Mouse (Mus musculus) MEL (cell line): ENCODE results near the gene Bach2. TPM values are rescaled to one million over a fixed set of nuclear protein-coding genes. Genes with fewer than 3 reads are reported as not detected.

Experiments
- DNase-seq: peaks from one replicate; pipeline ENCODE4 v3.0.0; 2011; ENCODE audit warnings: low read depth, low spot score
- H3K27ac ChIP-seq: 2 replicates; pipeline ENCODE4 v1.5.1; 2012; ENCODE audit warnings: low read depth, mild to moderate bottlenecking, control low read depth, low read length, moderate library complexity; ENCODE audit not compliant: control insufficient read depth
- H3K27me3 ChIP-seq, 2 experiments: fragments of 150-350 bp in 1 of 2; sonication (generic) in 1 of 2; 2 replicates each; pipeline ENCODE4 v1.6.1; 2012; ENCODE audit warnings: low read length in 2 of 2, mild to moderate bottlenecking in 2 of 2, improper control_type of control experiment in 1 of 2, moderate library complexity in 1 of 2; ENCODE audit not compliant: insufficient read depth in 2 of 2, control insufficient read depth in 1 of 2
- H3K36me3 ChIP-seq, 2 experiments: 2 replicates each; pipeline ENCODE4 v1.6.1; 2012 to 2014; ENCODE audit warnings: low read length in 2 of 2, improper control_type of control experiment in 1 of 2, inconsistent platforms in 1 of 2, mild to moderate bottlenecking in 1 of 2; ENCODE audit not compliant: insufficient read depth in 2 of 2, control insufficient read depth in 1 of 2
- H3K4me1 ChIP-seq, 2 experiments: fragments of 150-350 bp in 1 of 2; sonication (generic) in 1 of 2; 2 replicates each; pipeline ENCODE4 v1.6.1; 2012; ENCODE audit warnings: low read length in 2 of 2, improper control_type of control experiment in 1 of 2, mild to moderate bottlenecking in 1 of 2; ENCODE audit not compliant: insufficient read depth in 2 of 2, control insufficient read depth in 1 of 2
- H3K4me3 ChIP-seq, 2 experiments: fragments of 150-350 bp in 1 of 2; sonication (generic) in 1 of 2; 2 replicates each; pipeline ENCODE4 v1.5.1; 2012; ENCODE audit warnings: low read depth in 2 of 2, low read length in 2 of 2, mild to moderate bottlenecking in 2 of 2, moderate library complexity in 2 of 2, control low read depth in 1 of 2, improper control_type of control experiment in 1 of 2; ENCODE audit not compliant: control insufficient read depth in 1 of 2, insufficient read depth in 1 of 2
- H3K79me2 ChIP-seq: 2 replicates; pipeline ENCODE4 v1.6.1; 2012; ENCODE audit warnings: mild to moderate bottlenecking, low read length, moderate library complexity; ENCODE audit not compliant: control insufficient read depth, poor library complexity, insufficient read depth
- H3K9ac ChIP-seq: 2 replicates; pipeline ENCODE4 v1.6.1; 2012; ENCODE audit warnings: low read depth, mild to moderate bottlenecking, control low read depth, low read length, moderate library complexity; ENCODE audit not compliant: control insufficient read depth, poor library complexity, severe bottlenecking
- H3K9me3 ChIP-seq: fragments of 150-350 bp; sonication (generic); replicated peaks from 2 replicates; pipeline ENCODE4 v1.6.1; 2012; ENCODE audit warnings: mild to moderate bottlenecking, low read length, improper control_type of control experiment, moderate library complexity; ENCODE audit not compliant: insufficient read depth
- BHLHE40 ChIP-seq: IDR thresholded peaks from 2 replicates; pipeline ENCODE4 v1.6.1; 2012; ENCODE audit warnings: low read depth, mild to moderate bottlenecking, inconsistent platforms, low read length, improper control_type of control experiment, borderline replicate concordance
- CHD1 ChIP-seq: IDR thresholded peaks from 2 replicates; pipeline ENCODE4 v1.6.1; 2012; ENCODE audit warnings: low read depth, mild to moderate bottlenecking, inconsistent platforms, low read length, improper control_type of control experiment
- CHD2 ChIP-seq: IDR thresholded peaks from 2 replicates; pipeline ENCODE4 v1.6.1; 2011; ENCODE audit warnings: low read length, improper control_type of control experiment
- CTCF ChIP-seq, 3 experiments: IDR thresholded peaks in 2 of 3; conservative IDR thresholded peaks in 1 of 3; 2 replicates each; pipeline ENCODE4 v1.5.1; 2011 to 2012; ENCODE audit warnings: low read length in 3 of 3, low read depth in 2 of 3, mild to moderate bottlenecking in 2 of 3, improper control_type of control experiment in 1 of 3, inconsistent platforms in 1 of 3, mixed read lengths in 1 of 3, moderate library complexity in 1 of 3; ENCODE audit not compliant: control insufficient read depth in 1 of 3, insufficient read depth in 1 of 3, poor library complexity in 1 of 3, severe bottlenecking in 1 of 3
- E2F4 ChIP-seq: IDR thresholded peaks from 2 replicates; pipeline ENCODE4 v1.6.1; 2011; ENCODE audit warnings: low read depth, low read length, improper control_type of control experiment, borderline replicate concordance
- ETS1 ChIP-seq: IDR thresholded peaks from 2 replicates; pipeline ENCODE4 v1.6.1; 2012; ENCODE audit warnings: low read depth, mild to moderate bottlenecking, inconsistent platforms, low read length, improper control_type of control experiment, moderate library complexity
- GABPA ChIP-seq: IDR thresholded peaks from 2 replicates; pipeline ENCODE4 v1.6.1; 2012; ENCODE audit warnings: low read depth, mild to moderate bottlenecking, inconsistent platforms, low read length, improper control_type of control experiment, moderate library complexity
- HCFC1 ChIP-seq: IDR thresholded peaks from 2 replicates; pipeline ENCODE4 v1.6.1; 2012; ENCODE audit warnings: low read depth, mild to moderate bottlenecking, inconsistent platforms, low read length, improper control_type of control experiment, moderate library complexity
- JUND ChIP-seq: IDR thresholded peaks from 2 replicates; pipeline ENCODE4 v1.6.1; 2011; ENCODE audit warnings: low read depth, mild to moderate bottlenecking, improper control_type of control experiment, low read length
- KAT2A ChIP-seq: conservative IDR thresholded peaks from 2 replicates; pipeline ENCODE4 v1.6.1; 2012; ENCODE audit warnings: low read depth, low read length, improper control_type of control experiment, inconsistent platforms
- MAFK ChIP-seq: IDR thresholded peaks from 2 replicates; pipeline ENCODE4 v1.6.1; 2011; ENCODE audit warnings: low read depth, mild to moderate bottlenecking, low read length, improper control_type of control experiment, borderline replicate concordance
- MEF2A ChIP-seq: IDR thresholded peaks from 2 replicates; pipeline ENCODE4 v1.6.1; 2014; ENCODE audit warnings: low read depth, mild to moderate bottlenecking, inconsistent platforms, low read length, improper control_type of control experiment; ENCODE audit not compliant: poor library complexity, insufficient replicate concordance, severe bottlenecking; ENCODE audit errors: extremely low read depth
- MXI1 ChIP-seq: IDR thresholded peaks from 2 replicates; pipeline ENCODE4 v1.6.1; 2011; ENCODE audit warnings: mild to moderate bottlenecking, low read depth, low read length, improper control_type of control experiment
- MYC ChIP-seq: IDR thresholded peaks from 2 replicates; pipeline ENCODE4 v1.6.1; 2011; ENCODE audit warnings: low read depth, mild to moderate bottlenecking, low read length, improper control_type of control experiment, moderate library complexity
- NRF1 ChIP-seq: IDR thresholded peaks from 2 replicates; pipeline ENCODE4 v1.6.1; 2014; ENCODE audit warnings: low read depth, mild to moderate bottlenecking, inconsistent platforms, low read length, improper control_type of control experiment, moderate library complexity; ENCODE audit not compliant: poor library complexity, insufficient read depth, severe bottlenecking
- POLR2A ChIP-seq, 2 experiments: IDR thresholded peaks; 2 replicates each; pipeline ENCODE4 v1.6.1; 2011 to 2012; ENCODE audit warnings: low read length in 2 of 2, mild to moderate bottlenecking in 2 of 2, control low read depth in 1 of 2, improper control_type of control experiment in 1 of 2, low read depth in 1 of 2, moderate library complexity in 1 of 2; ENCODE audit not compliant: control insufficient read depth in 1 of 2, insufficient read depth in 1 of 2, poor library complexity in 1 of 2
- POLR2AphosphoS2 ChIP-seq: IDR thresholded peaks from 2 replicates; pipeline ENCODE4 v1.6.1; 2011; ENCODE audit warnings: low read length, improper control_type of control experiment
- RAD21 ChIP-seq: IDR thresholded peaks from 2 replicates; pipeline ENCODE4 v1.6.1; 2011; ENCODE audit warnings: mild to moderate bottlenecking, low read depth, low read length, improper control_type of control experiment
- SIN3A ChIP-seq: IDR thresholded peaks from 2 replicates; pipeline ENCODE4 v1.6.1; 2012; ENCODE audit warnings: low read length, improper control_type of control experiment, inconsistent platforms
- TAL1 ChIP-seq: IDR thresholded peaks from 2 replicates; pipeline ENCODE4 v1.6.1; 2012; ENCODE audit warnings: mild to moderate bottlenecking, inconsistent platforms, low read length, moderate library complexity, mixed read lengths
- TBP ChIP-seq: IDR thresholded peaks from 2 replicates; pipeline ENCODE4 v1.8.0; 2011; ENCODE audit warnings: low read depth, low read length, improper control_type of control experiment
- TCF12 ChIP-seq: IDR thresholded peaks from 2 replicates; pipeline ENCODE4 v1.6.1; 2014; ENCODE audit warnings: low read depth, mild to moderate bottlenecking, inconsistent platforms, low read length, improper control_type of control experiment, moderate library complexity
- UBTF ChIP-seq: IDR thresholded peaks from 2 replicates; pipeline ENCODE4 v1.6.1; 2012; ENCODE audit warnings: low read depth, mild to moderate bottlenecking, inconsistent platforms, low read length, improper control_type of control experiment, moderate library complexity, borderline replicate concordance; ENCODE audit not compliant: insufficient read depth
- ZC3H11A ChIP-seq: IDR thresholded peaks from 2 replicates; pipeline ENCODE4 v1.6.1; 2012; ENCODE audit warnings: low read depth, mild to moderate bottlenecking, inconsistent platforms, low read length, improper control_type of control experiment
- ZKSCAN1 ChIP-seq: IDR thresholded peaks from 2 replicates; pipeline ENCODE4 v1.6.1; 2012; ENCODE audit warnings: low read depth, mild to moderate bottlenecking, inconsistent platforms, low read length, improper control_type of control experiment, moderate library complexity
- ZMIZ1 ChIP-seq: IDR thresholded peaks from 2 replicates; pipeline ENCODE4 v1.6.1; 2012; ENCODE audit warnings: low read depth, mild to moderate bottlenecking, inconsistent platforms, low read length, improper control_type of control experiment, moderate library complexity
- ZNF384 ChIP-seq: IDR thresholded peaks from 2 replicates; pipeline ENCODE4 v1.6.1; 2012; ENCODE audit warnings: low read depth, mild to moderate bottlenecking, inconsistent platforms, low read length, improper control_type of control experiment
- polyA plus RNA-seq, 2 experiments: library from polyadenylated mRNA; stranded (reverse) in 1 of 2; unstranded in 1 of 2; fragments of >175 nt in 1 of 2; fragments of >200 nt in 1 of 2; gene quantifications; 2 replicates each; pipeline versions ENCODE4 v1.2.1 to v1.2.4; 2012; ENCODE audit warnings: low replicate concordance in 2 of 2, low read depth in 1 of 2; ENCODE audit not compliant: insufficient read length in 2 of 2, insufficient read depth in 1 of 2, missing spikeins in 1 of 2
- total RNA-seq: library from RNA; depleted of rRNA; stranded (reverse); fragments of 300-350 nt; gene quantifications from 2 replicates; pipeline ENCODE4 v1.2.3, GENCODE M21; 2012

Gene Bach2
- total and polyA plus RNA-seq, 3 experiments: 0.04 TPM; not detected in 2

DNA sequence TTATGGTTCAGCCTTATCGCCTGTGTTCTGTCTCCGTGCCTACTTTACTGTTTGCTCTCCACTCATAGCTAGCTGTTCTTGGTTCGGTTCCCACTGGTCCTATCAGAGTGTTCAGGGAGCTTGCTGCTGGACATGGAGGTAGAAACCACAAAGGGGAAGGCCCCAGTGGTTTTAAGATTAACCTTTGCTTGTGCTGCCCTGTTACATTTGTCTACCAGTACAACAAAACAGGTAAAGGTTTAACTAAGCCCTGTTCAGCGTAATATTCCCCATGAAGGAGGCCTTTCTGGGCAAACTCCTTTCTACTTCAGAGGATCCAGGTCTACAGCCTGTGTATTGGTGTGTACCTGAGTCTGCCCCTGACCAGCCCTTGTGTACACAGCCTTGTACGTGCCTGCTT lies 164.9 kb downstream of the Bach2 start:
- H3K27ac ChIP-seq: no peak overlapping the region
- no peak overlapping the region for H3K4me3 ChIP-seq
- no peaks in the 10 kb centered on the region for H3K9me3 ChIP-seq
- H3K4me1 ChIP-seq: no peaks in the 10 kb centered on the region
- no peak for DNase-seq
- TF ChIP-seq CHD1 (no peak), ZNF384 (no peak), KAT2A (no peak), HCFC1 (no peak), JUND (no peak), CTCF (IDR thresholded peaks at IDR 0.05 in 2 of 3, conservative IDR thresholded peaks at IDR 0.05 in 1 of 3; ENCODE audit: control insufficient read depth in 1 of 3, insufficient read depth in 1 of 3, low read depth in 2 of 3, low read length in 3 of 3, poor library complexity in 1 of 3, severe bottlenecking in 1 of 3) (no peak), E2F4 (no peak), TBP (no peak), TCF12 (no peak), SIN3A (no peak), RAD21 (no peak), MAFK (no peak), ETS1 (no peak), BHLHE40 (no peak), ZMIZ1 (no peak), MXI1 (no peak)
- H3K27me3 ChIP-seq: no peaks in the 10 kb centered on the region
- H3K79me2 ChIP-seq: no peaks in the 10 kb centered on the region
- H3K36me3 ChIP-seq: no peaks in the 10 kb centered on the region
- H3K9ac ChIP-seq: no peak overlapping the region

DNA sequence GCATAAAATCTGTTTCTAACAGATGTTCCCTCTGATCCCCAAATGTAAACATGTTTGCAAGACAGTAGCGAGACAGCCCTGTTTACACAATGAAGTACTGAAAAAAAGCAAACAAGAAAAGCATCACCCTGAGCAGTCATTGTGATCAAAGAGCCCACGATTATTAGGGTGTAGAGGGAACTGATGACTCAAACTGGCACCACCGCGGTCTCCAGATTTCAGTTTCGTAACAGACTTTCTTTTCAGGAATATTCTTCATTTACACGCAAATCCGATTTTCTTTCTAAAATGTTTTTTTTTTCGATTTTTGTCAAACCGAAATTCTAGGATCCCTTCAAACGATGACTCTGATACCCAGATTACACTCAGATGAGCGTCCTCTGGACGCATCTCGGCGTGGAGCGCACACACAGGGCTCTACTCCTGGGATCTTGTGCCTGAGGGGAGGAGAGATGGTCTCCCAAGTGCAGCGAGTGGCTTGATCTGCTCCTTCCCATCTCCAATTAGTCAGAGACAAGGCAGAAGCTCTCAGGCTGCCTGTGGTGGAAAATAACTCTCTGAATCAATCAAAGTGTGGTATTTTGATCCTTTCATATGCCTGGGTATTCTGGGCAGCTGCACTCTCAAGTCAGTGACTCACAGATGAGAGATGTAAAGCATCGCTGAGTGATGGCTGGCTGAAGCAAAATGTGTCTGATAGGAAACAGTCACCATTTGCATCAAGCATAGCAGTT lies 166.7 kb downstream of the Bach2 start:
- no peaks in the 10 kb centered on the region for H3K9me3 ChIP-seq
- no peaks in the 10 kb centered on the region for H3K36me3 ChIP-seq
- H3K4me1 ChIP-seq: no peaks in the 10 kb centered on the region
- H3K4me3 ChIP-seq: no peak overlapping the region
- no peak for DNase-seq
- TF ChIP-seq HCFC1: no peak
- no peak for TF ChIP-seq SIN3A
- no peak for TF ChIP-seq TBP
- no peak for TF ChIP-seq MYC
- no peak for TF ChIP-seq POLR2AphosphoS2
- no peak for TF ChIP-seq MXI1
- no peak for TF ChIP-seq ZC3H11A
- TF ChIP-seq TAL1: no peak
- no peak for TF ChIP-seq NRF1
- no peak for TF ChIP-seq ZKSCAN1
- TF ChIP-seq POLR2A (IDR thresholded peaks at IDR 0.05; ENCODE audit: control insufficient read depth in 1 of 2, insufficient read depth in 1 of 2, low read depth in 1 of 2, low read length in 2 of 2, poor library complexity in 1 of 2): no peak
- no peak for TF ChIP-seq MEF2A
- TF ChIP-seq CHD2: no peak
- TF ChIP-seq UBTF: no peak
- TF ChIP-seq E2F4: no peak
- no peak for TF ChIP-seq GABPA
- H3K9ac ChIP-seq: no peak overlapping the region
- no peak overlapping the region for H3K27ac ChIP-seq
- no peaks in the 10 kb centered on the region for H3K79me2 ChIP-seq
- no peaks in the 10 kb centered on the region for H3K27me3 ChIP-seq
